Mouse (Mus musculus): ENCODE results near the gene Eid1. TPM values are rescaled to one million over a fixed set of nuclear protein-coding genes. Genes with fewer than 3 reads are reported as not detected.

Eid1 gene
- total RNA-seq, 2 experiments from 2014 or later: 39.1 to 46.3 TPM

Other genes starting within 250 kb of the Eid1 start
- gene Gm9913, start 168.0 kb upstream of the Eid1 start, total RNA-seq (2015; ENCODE audit: low replicate concordance): not detected in 2 replicates
- not detected in 2 replicates for gene Gm9913, start 168.0 kb upstream of the Eid1 start, total RNA-seq (2017; ENCODE audit: low replicate concordance)
- 0.42 TPM in 1 of 2 replicates, not detected in the other for gene Fbn1, start 165.1 kb upstream of the Eid1 start, total RNA-seq (2015; ENCODE audit: low replicate concordance)
- 0.70 TPM in 1 of 2 replicates, not detected in the other for gene Fbn1, start 165.1 kb upstream of the Eid1 start, total RNA-seq (2017; ENCODE audit: low replicate concordance)
- 2.1 and 3.8 TPM in 2 replicates for gene Cep152, start 48.0 kb upstream of the Eid1 start, total RNA-seq (2015; ENCODE audit: low replicate concordance)
- 11.1 and 18.4 TPM in 2 replicates for gene Cep152, start 48.0 kb upstream of the Eid1 start, total RNA-seq (2017; ENCODE audit: low replicate concordance)
- 0.38 and 1.3 TPM in 2 replicates for gene Shc4, start 51.1 kb downstream of the Eid1 start, total RNA-seq (2015; ENCODE audit: low replicate concordance)
- 1.1 and 2.7 TPM in 2 replicates for gene Shc4, start 51.1 kb downstream of the Eid1 start, total RNA-seq (2017; ENCODE audit: low replicate concordance)
- 10.9 and 12.5 TPM in 2 replicates for gene Secisbp2l, start 109.8 kb downstream of the Eid1 start, total RNA-seq (2015; ENCODE audit: low replicate concordance)
- gene Secisbp2l, start 109.8 kb downstream of the Eid1 start, total RNA-seq (2017; ENCODE audit: low replicate concordance): 30.2 and 31.2 TPM in 2 replicates
- 5.0 and 10.7 TPM in 2 replicates for gene Galk2, start 186.0 kb downstream of the Eid1 start, total RNA-seq (2015; ENCODE audit: low replicate concordance)
- gene Galk2, start 186.0 kb downstream of the Eid1 start, total RNA-seq (2017; ENCODE audit: low replicate concordance): 2.9 and 7.2 TPM in 2 replicates
- 39.5 and 64.4 TPM in 2 replicates for gene Cops2, start 186.0 kb downstream of the Eid1 start, total RNA-seq (2015; ENCODE audit: low replicate concordance)
- gene Cops2, start 186.0 kb downstream of the Eid1 start, total RNA-seq (2017; ENCODE audit: low replicate concordance): 51.2 and 78.9 TPM in 2 replicates